Comparison of ENCODE assay signal across 37 mouse cellular contexts in genomic region chr16:36289140-36289539, GRCm38 (mm10). TPM values are rescaled to one million over a fixed set of nuclear protein-coding genes. Genes with fewer than 3 reads are reported as not detected.
"Had no signal": no experiment of that assay in that cellular context is flagged by ENCODE, and none has a peak within 500 bp of the region (broad histone marks: within the 10 kb centered on the region; RNA-seq: fewer than 3 reads in every experiment).

No protein-coding gene starts in this region.

- H3K9me3 ChIP-seq: hindbrain, embryonic 10.5 days; hindbrain, embryonic 12.5 days; intestine, embryonic 15.5 days; limb, embryonic 10.5 days; limb, embryonic 12.5 days; liver, embryonic 13.5 days had no signal

- H3K27me3 ChIP-seq: hindbrain, embryonic 12.5 days; intestine, embryonic 15.5 days; limb, embryonic 12.5 days; liver, embryonic 13.5 days had no signal

- H3K9ac ChIP-seq: hindbrain, embryonic 12.5 days; hindbrain, embryonic 14.5 days; intestine, embryonic 15.5 days; limb, embryonic 12.5 days; liver, embryonic 13.5 days had no signal

- H3K4me3 ChIP-seq: gastrocnemius, adult 2 months; heart, adult 2 months; hindbrain, embryonic 10.5 days; hindbrain, embryonic 12.5 days; intestine, embryonic 15.5 days; layer of hippocampus, adult 2 months; left cerebral cortex, adult 2 months; limb, embryonic 10.5 days; limb, embryonic 12.5 days; liver, embryonic 13.5 days had no signal

- DNase-seq: gastrocnemius, adult 2 months; gastrocnemius, postnatal 10 days; gastrocnemius, postnatal 25 days; heart, adult 2 months; heart, postnatal 10 days; heart, postnatal 4 days; kidney, adult 18-20 months; kidney, adult 8-10 months; kidney, postnatal 10 days; kidney, postnatal 25 days; kidney, postnatal 4 days; liver; liver, embryonic 13.5 days had no signal

- ATAC-seq: hindbrain, embryonic 16.5 days; inflammation-experienced regulatory T-cells, adult 6 months; intestine, embryonic 15.5 days; intestine, postnatal 0 days had no signal

- H3K27ac ChIP-seq: gastrocnemius, adult 2 months; heart, adult 2 months; hindbrain, embryonic 10.5 days; hindbrain, embryonic 12.5 days; hindbrain, embryonic 14.5 days; intestine, embryonic 15.5 days; layer of hippocampus, adult 2 months; left cerebral cortex, adult 2 months; limb, embryonic 10.5 days; limb, embryonic 12.5 days; liver, embryonic 13.5 days had no signal

- H3K4me2 ChIP-seq: heart, embryonic 11.5 days; hindbrain, embryonic 12.5 days; hindbrain, embryonic 14.5 days; intestine, embryonic 15.5 days; limb, embryonic 12.5 days; liver, embryonic 13.5 days had no signal

- H3K4me1 ChIP-seq: hindbrain, embryonic 10.5 days; hindbrain, embryonic 12.5 days; intestine, embryonic 15.5 days; limb, embryonic 10.5 days; limb, embryonic 12.5 days; liver, embryonic 13.5 days had no signal

- H3K36me3 ChIP-seq: hindbrain, embryonic 10.5 days; hindbrain, embryonic 12.5 days; intestine, embryonic 15.5 days; limb, embryonic 10.5 days; limb, embryonic 12.5 days; liver, embryonic 13.5 days had no signal

RNA-seq across cellular contexts. Expression of gene Stfa1, which starts 12.4 kb away (rescaled TPM):
- total RNA-seq: gastrocnemius, adult 2 months; gastrocnemius, postnatal 25 days; granulocyte monocyte progenitor cell, adult 5-6 weeks; heart, adult 2 months; heart, postnatal 25 days; layer of hippocampus, adult 2 months; layer of hippocampus, postnatal 25 days; left cerebral cortex, adult 2 months; left cerebral cortex, postnatal 14 days; left cerebral cortex, postnatal 36 days had no signal
- polyA plus RNA-seq: frontal cortex, adult 2 months; heart, adult 2 months; inflammation-experienced regulatory T-cells, adult 6 months had no signal

RNA-seq across cellular contexts. Expression of gene BC117090, which starts 45.0 kb away (rescaled TPM):
- total RNA-seq: gastrocnemius, adult 2 months; gastrocnemius, postnatal 10 days; gastrocnemius, postnatal 25 days; gastrocnemius, postnatal 4 days; granulocyte monocyte progenitor cell, adult 5-6 weeks; heart, adult 2 months; heart, postnatal 10 days; heart, postnatal 25 days; heart, postnatal 4 days; layer of hippocampus, adult 2 months; layer of hippocampus, postnatal 10 days; layer of hippocampus, postnatal 25 days; left cerebral cortex, adult 2 months; left cerebral cortex, postnatal 14 days; left cerebral cortex, postnatal 36 days had no signal
- polyA plus RNA-seq: frontal cortex, adult 2 months; heart, adult 2 months; heart, embryonic 11.5 days; heart, embryonic 14.5 days; heart, embryonic 16.5 days; hindbrain, embryonic 10.5 days; hindbrain, embryonic 12.5 days; hindbrain, embryonic 14.5 days; hindbrain, embryonic 16.5 days; inflammation-experienced regulatory T-cells, adult 6 months; intestine, embryonic 15.5 days; intestine, postnatal 0 days; kidney, embryonic 14.5 days; kidney, embryonic 16.5 days; limb, embryonic 10.5 days; limb, embryonic 12.5 days had no signal
